Mouse (Mus musculus): ENCODE measurements around the gene Gpr161.

DNA sequence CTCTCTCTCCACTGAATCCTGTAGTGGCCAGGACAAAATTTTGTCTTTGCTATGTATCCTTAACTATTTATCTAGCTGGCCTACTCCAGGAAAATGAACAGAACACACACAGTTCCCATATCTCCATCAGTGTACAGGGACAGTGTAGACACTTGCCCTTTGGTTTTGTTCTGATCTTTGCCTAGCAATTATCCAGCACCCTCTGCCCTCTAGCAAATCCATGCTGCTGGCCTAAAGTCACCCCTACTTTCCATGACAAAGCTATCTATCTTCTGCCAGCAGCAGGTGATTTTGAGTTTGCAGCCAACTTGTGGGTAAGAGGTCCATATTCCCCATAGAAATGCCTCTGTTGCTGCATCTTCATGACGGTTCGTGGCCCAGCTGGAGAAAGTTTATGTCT is 31.8 kb downstream of the Gpr161 start:
- TF ChIP-seq CTCF (IDR thresholded peaks at IDR 0.05; ENCODE audit: borderline replicate concordance, control insufficient read depth, extremely low read depth, insufficient read depth, low read length, poor library complexity) (no peak), POLR2A (IDR thresholded peaks at IDR 0.05; ENCODE audit: control insufficient read depth, extremely low read depth, insufficient read depth, low read length, poor library complexity) (no peak)
